Mouse (Mus musculus) heart, adult 11 months (tissue): ENCODE measurements at regions not wholly inside any gene's neighbourhood (a gene's known extent, or its start where the extent isn't known, plus 50 kb on each side); places are given as distances from the start of the nearest gene placed in this dataset.

Source experiments
- DNase-seq: peaks from one replicate; pipeline ENCODE4 v3.0.0; 2022

DNA sequence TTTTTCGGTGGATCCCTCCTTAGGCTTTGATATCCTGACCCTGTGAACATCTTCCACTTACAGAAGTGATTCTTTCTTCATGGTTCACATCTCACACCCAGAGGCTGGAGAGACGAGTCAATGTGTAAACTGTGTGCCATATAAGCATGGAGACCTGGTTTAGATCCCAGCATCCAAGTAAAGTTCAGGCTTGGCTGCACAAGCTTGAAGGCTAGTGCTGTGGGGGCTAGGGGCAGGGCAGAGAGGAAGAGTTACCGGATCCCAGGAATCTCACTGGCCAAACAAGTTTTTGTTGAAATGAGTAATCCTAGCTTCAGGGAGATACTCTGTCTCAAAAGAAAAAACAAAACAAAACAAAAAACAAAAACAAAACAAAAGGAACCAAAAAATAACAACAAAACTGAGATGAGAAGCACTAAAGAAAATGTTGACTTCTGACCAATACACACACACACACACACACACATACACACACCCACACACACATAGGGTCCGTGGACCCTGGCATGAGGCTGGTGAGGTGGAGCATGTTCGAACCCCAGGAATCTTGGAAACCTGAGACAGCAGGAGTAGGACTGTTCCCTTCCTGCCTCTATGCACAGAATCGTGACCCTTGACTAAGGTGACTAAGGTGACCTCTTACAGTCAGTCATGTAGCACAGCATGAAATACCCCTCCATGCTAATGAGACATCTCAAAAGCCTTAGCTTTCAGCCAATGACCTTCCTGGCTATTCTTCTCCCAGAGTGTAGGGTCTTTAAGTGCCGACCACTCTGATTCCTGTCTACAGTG is 55.2 kb downstream of the Gm12728 start:
- peak; percentile 44 for DNase-seq

DNA sequence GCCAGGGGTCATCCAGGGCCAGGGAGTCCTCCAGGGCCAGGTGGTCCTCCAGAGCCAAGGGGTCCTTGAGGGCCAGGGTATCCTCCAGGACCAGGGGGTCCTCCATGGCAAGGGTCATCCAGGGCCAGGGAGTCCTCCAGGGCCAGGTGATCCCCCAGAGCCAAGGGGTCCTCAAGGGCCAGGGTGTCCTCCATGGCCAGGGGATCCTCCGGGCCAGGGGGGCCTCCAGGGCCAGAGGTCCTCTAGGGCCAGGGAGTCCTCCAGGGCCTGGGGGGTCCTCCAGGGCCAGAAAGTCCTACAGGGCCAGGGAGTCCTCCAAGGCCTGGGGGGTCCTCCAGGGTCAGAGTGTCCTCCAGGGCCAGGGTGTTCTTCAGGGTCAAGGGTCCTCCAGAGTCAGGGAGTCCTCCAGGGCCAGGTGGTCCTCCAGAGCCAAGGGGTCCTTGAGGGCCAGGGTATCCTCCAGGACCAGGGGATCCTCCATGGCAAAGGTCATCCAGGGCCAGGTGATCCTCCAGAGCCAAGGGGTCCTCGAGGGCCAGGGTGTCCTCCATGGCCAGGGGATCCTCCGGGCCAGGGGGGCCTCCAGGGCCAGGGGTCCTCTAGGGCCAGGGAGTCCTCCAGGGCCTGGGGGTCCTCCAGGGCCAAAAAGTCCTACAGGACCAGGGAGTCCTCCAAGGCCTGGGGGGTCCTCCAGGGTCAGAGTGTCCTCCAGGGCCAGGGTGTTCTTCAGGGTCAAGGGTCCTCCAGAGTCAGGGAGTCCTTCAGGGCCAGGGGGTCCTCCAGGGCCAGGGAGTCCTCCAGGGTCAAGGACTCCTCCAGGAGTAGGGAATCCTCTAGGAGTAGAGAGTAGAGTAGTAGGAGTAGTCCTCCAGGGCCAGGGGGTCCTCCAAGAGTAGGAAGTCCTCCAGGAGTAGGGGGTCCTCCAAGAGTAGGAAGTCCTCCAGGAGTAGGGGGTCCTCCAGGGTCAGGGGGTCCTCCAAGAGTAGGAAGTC is 56.6 kb downstream of the Gm12728 start:
- DNase-seq, result peak; percentile 79

DNA sequence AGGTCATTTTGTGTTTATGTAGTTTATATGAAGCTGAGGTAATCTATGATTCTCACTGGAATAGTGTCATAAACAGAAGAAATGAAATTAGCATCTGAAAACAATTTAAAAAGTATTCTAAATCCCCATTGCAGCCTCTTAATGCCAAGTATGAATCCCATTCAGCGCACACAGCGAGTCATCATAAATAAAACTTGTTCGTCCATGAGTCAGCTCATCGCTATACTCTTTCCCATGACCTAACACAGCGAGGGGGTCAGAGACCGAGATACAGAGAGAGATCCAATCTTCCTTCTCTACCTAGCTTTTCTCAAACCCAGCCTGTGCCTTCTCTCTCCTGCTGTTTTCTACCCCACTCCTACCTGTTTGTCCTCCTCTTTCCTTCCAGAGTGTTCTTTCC is 63.4 kb downstream of the Gm12728 start:
- peak; percentile 35 for DNase-seq

DNA sequence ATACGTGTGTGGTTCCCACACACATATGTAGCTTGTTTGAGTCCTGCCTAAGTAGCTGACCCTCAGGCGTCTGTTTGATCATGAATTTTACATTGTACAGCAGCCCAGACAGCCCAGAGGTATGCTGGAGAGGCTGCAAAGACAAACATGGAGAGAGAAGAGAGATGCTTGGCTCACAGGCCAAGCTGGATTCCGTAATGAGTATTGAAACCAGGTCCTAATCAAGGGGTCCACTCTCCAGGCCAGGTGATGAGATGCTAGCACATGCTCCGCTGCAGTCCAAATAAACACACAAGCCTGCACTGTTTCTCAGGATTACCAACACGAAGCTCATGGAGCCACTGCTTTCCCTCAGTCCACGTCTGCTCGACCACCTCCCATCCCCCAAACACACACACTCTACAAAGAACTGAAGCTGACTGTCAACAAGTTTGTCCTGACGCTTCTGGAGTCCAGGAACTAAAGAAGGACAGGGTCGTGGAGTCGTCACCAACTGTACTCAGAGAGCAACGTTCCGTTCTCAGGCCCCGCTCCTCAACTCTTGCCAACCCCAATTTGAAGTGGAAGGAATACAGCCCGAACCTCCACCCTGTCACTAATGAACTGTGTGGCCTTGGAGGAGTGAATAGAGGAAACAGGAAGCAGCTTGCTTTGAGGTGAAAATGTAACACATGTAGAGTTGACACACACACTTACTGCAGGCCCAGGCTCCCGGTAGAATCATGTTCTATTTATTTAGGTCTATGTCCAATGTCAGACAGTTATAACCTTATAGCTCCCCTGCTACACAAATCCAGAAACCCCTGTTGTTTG is 69.6 kb downstream of the Gm12728 start:
- peak; percentile 89 for DNase-seq

DNA sequence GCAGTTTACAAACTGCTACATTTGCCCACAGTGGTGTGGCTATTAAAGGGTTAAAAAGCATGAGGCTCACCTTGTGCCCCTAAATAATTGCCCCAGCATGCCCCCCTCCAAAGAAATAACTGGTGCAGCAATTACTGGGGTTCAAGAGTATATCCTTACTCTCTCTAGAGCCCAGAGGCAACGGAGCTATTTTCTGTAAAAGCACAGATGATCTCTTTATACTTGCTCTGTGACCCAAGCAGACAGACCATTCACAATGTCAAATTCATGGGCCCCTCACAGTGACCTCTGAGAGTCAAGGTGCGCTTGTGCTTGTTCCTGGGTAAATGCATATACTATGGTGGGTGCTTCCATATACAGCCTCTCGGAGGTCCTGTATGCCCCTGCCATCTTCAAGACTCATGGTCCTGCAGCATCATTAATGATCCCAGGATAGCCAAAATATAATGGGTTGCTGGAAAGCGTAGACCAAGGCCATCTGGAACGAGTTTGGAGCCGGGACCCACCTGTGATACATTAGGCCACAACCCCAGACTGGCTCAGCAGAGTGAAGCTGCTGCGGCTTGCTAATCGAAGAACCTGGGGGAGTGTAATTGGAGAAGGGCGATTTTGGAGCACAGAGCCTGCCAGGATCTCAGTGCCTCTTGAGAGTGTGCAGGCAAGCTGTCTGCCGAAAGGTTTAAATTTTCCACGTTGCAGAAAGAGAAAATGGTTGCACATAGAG is 71.4 kb downstream of the Gm12728 start:
- DNase-seq, result peak; percentile 68

DNA sequence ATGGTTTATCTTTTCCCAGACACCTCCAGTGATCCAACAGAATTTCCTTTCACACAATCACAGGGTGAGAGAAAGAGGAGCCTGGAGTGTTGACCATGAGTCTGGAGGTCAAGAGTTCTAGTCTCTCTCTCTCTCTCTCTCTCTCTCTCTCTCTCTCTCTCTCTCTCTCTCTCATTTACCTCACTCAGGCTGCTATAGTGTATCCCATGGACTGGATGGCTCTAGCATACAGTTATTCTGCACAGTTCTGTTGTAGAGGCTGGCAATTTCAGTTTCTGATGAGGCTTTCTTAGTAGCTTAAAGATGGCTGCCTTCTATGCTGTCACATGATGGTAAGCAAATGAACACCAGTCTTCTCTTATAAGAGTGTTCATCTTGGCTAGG is 72.0 kb downstream of the Gm12728 start:
- peak; percentile 34 for DNase-seq

DNA sequence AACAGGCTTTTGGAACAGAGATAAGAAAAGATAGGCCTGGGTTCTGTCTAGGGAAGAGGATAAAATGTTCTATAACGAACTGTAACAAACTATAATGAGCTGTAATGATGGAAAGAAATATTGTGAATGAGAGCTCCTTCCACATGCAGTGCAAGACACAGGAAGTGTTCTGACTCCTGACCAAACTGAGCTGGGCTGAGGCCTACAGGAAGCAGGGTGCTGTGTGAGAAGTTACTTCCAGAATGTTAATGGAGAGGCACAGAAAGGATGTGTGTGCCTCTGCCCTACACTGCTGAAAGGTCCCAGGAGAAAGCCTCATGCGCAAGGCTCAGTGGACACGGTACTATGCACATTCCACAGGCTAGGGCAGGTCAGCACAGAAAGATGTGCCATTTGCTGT is 80.8 kb downstream of the Gm12728 start:
- DNase-seq, result peak; percentile 64

DNA sequence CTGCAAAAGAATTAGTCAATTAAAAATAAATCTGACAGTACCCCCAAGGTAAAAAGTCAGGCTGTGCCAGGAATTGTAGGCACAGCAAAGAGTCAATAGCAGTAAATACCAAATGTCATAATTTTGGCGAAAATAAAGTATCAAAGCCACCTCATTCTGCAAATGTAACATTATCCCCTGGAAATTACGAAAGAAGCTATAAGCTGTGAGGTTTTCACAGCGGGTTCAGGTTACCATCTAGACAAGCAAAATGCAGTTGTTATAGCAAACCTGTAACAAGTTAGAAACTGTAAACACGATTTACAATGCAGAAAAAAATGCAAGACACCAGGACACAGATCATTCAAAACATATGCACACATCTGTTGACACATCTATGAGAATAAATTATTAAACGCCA is 87.6 kb downstream of the Gm12728 start:
- peak; percentile 35 for DNase-seq

DNA sequence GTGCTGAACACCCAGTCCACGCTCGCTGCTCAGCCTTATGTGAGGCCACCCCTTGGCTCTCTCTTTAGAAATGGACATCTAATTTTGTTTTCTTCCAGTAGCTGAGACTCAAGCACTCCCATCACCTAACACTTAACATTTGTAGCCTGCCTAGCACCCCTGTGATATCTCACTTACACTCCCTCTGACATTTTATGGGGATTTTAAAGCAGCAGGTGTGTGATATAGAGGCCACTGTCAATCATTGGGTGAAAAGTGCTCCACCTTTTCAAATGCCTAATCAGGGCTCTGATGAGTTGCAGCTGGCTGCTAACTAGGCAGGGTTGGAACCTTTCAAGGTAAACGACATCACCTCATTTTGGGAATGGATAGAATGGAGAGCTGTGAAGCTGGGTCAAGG is 90.2 kb downstream of the Gm12728 start:
- peak; percentile 79 for DNase-seq

DNA sequence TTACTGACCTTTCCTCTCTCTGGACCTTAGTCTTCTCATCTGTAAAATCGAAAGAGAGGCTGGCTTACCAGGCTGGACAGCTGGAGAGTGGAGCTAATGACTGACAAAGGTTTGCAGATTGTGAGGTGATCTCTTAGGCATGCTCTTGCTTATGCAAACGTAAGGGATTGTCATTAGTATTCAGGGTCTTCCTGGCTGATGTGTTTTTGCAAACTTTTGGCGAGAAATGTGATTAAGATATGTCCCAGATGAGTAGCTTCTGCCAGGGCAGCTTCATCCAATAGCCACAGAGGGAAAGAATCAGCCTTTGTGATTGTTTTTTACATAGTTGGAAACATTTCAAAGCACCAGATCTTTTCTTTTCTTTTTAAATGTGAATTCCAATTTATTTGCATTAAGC is 95.1 kb downstream of the Gm12728 start:
- peak; percentile 63 for DNase-seq

DNA sequence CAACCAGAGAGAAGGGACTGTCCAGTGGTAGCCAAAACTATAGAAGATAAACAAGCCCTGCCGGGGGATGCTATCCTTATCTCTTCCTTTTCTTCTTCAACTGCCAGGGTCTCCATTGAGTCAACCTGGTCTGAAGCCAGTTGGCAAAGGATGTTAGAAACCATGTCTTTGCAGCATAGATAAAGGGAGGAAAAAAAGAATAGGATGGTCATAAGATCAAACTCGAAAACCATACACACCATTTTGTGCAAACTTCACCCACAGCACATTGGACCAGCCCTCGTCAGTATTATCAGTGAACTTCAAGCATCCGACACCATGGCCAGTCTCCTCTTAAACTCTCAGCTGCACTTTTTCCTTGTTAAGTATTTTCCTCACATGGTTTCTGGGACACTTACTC is 101.8 kb downstream of the Gm12728 start:
- peak; percentile 55 for DNase-seq

DNA sequence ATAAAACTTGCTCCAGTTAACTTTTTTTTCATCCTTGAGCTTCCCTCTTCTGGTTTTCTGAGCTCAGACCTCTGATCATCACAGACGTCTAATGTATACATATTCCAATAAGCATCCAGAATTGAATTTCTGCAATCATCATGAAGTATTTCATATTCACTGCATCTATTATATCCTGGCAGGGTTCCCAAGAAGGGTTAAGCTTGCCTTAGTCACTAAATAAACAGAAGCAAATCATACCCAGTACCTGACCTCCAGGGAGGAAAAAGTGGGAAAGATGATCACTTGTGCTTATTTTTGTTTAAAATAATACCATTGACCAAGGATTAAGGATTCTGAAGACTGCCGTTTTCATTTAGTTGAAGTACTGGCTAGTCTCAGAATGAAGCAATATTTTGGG is 102.4 kb downstream of the Gm12728 start:
- no peak for DNase-seq

DNA sequence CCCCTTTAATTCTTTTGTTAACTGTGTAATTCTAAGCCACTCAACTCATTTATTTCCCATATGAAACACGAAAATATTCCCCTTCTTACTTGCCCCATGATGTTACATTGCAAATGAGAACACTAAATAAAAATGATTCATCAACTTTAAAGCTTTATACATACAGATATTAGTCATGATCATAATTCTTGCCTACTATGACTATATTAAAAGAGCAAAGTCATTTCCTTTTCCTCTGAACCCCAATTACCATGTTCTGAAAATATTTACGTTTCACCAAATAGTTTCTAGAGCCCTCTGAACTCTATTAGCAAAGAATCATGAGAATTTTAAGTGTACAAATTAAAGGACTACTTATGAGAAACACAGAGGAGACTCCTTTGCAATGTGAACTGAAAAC is 105.4 kb downstream of the Gm12728 start:
- no peak for DNase-seq

DNA sequence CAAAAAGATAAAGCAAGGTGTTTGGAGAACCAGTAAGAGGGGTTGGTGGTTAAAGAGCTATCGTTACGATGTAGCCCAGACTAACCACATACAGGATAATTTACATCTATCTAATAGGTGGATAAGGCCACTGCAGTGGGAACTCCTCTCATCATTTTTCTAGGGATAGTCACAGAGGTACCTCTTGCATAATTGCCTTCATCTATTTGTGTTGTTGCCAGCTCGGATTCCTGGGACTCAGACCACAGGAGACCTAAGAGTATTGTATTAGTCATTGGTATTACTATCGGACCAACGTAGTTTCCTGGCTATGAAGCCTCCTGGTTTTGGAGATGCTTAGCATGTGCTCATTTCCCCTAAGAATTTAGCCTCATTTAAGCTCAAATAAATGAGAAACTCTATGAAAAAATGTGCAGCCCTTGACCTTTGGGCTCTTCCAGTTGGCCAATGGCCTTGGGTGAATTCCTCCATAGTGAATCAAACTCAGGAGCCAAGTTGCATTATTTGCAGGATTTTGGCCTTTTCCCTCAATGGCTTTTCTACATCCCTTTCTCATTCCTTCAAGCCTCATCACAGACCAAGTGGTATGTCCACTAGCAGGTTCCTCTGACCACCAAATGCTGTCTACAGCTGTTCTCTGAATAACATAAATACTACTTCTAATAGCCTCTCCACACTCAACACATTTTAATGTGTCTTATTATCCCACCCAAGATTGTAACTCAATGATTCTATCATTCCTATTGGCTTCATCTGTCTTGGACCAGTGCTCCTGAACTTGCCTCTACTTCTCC is 108.6 kb downstream of the Gm12728 start:
- peak; percentile 84 for DNase-seq

DNA sequence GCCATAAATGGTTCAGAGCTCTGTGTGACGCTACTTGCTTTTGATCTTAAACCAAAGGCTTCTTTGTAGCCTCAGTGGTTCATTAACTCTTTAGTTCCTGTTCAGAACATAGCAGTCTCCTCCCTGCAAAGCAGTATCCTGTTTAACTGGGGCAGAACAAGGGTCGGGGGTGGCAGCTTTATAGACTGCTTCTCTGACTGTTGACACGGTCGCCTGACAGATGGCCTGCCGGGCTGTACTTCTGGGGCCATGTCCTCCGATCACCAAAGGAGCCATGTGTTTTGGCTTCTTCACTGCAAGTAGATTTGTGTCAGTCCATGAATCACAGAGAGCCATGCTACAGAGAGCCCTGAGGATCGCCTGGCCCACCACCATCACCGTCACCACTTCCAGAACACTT is 115.2 kb downstream of the Gm12728 start:
- peak; percentile 81 for DNase-seq

DNA sequence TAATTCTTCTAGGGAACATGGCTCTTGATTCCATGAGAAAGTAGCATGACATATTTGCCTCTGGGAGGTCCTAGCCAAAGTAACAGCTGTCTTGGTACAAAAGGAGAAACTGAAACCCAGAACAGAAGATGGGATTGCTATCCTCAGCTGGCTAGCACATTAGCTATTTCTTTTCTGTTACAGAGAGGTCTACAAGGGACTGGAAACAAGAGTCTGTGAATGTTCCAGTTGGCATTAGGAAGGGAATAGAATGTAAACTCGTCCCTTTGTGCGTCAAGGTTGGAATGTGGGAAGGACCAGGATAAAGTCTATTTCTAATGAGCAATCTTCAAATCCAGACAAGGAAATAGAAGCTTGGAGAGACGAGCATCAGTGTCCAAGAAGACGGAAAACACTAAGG is 116.7 kb downstream of the Gm12728 start:
- peak; percentile 93 for DNase-seq

DNA sequence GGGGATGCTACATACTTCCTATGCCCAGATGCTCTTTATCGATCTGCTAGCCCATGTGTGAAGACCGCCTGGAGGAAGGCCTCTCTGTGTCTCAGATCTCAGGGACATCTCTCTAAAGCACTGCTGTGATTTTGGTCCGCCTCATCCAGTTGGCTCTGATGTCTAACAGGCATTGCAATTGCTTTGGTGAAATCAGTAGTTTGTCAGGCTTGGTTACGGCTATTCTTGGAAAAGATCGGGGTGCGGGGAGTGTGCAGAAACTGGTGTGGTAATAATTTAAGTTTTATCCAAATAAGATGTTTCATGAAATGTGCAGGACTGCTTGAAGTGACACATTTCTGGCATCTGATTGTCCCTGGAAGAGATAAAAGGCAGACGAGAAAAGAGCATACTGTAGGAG is 117.9 kb downstream of the Gm12728 start:
- peak; percentile 89 for DNase-seq

DNA sequence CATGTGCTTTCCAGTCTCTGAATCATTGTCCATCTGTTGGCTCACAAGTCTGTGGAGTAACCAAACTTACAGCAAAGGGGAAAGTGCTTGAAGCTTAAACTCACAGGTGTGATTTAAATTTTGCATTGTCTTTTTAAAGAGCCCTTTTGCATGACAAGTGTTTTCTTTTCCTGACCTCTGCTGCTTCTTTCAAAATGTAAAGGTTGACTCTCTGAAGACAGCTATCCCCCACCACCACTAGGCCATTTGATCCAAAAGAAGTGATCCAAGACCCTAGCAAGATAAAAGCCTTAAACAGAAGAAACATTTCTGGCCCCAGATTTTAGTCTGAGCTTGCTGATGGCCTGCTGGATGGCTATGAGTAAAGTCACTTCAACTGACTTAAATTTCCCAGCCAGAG is 118.6 kb downstream of the Gm12728 start:
- DNase-seq, result peak; percentile 57

DNA sequence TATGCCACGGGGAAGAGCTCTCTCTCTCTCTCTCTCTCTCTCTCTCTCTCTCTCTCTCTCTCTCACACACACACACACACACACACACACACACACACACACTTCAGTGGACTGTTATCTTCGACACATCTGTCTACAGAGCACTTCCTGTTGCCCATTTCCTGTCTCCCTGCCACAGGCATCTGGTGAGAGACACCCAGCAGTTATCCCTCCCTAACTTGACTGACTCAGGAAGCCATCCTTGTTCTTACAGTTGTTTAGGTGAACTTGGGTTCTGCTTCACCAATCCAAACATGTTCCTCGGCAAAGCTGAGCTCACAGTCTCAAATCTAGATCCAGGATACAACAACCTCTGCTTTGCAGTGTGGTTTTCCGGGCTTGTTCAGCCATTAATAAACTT is 119.6 kb downstream of the Gm12728 start:
- DNase-seq, result peak; percentile 41

DNA sequence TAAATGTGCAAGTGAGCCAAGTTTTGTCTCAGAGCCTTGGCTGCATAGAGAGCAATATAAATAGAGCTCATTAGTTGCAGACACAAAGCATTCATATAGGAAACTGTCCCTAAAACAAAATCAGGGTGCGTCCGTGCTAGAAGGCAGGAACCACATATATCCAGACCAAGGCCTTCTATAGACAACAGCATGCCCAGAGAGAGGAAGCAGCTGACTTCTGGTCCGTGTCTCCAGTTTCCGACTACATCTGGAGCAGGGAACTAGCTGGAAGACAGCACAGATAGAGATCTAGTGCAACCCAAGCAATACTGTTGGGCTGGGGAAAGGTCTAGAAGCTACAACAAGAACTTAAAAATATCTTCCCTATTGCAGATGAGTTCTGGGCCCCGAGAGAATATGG is 121.0 kb downstream of the Gm12728 start:
- no peak for DNase-seq

DNA sequence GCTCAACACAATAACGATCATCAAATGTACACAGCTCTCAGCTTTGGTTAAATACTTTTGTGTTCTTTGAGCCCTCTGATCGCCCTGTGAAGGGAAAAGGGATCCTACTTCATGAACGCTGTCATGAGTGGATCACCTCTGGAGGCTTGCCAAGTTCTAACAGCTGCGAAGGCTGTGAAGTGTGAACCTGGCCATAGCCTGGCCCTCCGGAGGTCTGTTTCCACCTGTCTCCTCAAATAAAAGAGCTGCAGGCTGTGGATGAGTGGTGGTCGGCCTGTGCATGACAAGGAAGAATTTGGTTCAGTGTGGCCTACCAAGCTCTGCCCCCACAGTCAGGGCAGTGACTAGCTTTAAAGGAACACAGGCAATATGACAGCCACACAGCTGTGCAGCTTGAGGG is 122.0 kb downstream of the Gm12728 start:
- DNase-seq, result peak; percentile 68

DNA sequence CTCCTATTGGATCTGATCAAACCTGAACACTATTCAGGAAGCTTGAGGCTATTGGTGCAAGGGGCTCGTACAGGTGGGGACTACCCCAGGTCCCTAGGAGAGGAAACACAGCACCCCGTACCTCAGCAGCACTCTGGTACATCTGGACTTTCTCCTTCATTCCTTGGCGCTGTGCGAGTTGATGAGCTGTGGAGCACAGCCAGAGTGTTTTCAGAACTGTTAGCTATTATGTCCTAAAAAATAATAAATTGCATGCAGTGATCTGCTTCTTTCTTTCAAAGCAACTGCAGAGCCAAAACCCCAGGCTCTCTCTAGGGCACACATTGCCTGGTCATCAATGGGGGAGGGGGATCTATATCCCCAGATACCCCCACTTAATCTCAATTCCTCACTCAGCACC is 122.6 kb downstream of the Gm12728 start:
- DNase-seq, result peak; percentile 92
